Mouse (Mus musculus): Measurements from ENCODE around the gene Tmem205.
A peak's percentile ranks its signal among the peaks of the same experiment; 100 is the strongest.

The Tmem205 gene

GRCm38 (mm10) chr9:21943638-21944037 is 16.3 kb upstream of the Tmem205 start:
- no peak for DNase-seq (ENCODE audit: low spot score in 2 of 2)

DNA sequence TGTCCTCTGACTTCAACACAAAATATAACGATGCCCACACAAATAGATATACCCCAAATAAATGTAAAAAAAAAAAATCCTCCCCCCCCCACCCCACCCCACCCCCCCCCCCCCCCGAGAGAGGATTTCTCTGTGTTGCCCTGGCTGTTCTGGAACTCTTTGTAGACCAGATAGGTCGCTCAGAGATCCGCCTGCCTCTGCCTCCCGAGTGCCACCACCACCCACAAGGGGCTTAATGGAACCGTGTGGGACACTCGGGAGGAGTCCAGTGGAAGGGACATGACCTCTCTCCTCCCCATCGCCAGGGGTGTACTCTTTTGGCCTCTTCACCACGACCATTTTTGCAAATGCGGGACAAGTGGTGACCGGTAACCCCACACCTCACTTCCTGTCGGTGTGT is 15.7 kb upstream of the Tmem205 start:
- no peak for DNase-seq (ENCODE audit: low spot score in 2 of 2)

DNA sequence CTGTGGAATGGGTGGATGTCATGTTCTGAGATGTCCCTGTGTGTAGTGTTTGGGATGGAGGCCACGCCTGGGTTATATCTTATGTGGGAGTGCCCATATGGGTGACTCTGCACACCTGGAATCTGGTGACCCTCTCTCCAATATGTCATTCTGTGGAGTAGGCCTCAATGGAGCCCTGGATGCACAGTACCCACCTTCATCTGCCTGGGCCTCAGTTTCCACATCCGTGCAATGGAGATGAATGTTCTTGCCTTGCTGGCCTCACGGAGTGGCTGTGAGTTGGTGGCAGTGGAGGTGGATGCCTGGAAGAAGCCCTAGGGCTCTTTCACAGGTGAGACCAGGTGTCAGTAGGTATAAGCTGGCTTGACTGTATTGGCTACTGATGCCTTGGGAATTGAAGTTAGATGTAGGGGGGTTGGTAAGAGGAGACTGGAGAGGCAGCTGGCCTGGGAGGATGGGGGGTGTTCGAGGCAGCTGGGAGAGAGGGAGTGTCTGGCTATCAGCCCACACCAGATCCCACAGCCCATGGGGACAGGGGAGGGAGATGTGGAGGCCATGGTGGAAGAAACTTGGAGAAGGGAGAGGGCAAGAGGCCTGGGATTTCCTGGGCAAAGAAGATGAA is 11.0 kb upstream of the Tmem205 start:
- no peak for DNase-seq (ENCODE audit: low spot score in 2 of 2)

- DNase-seq (ENCODE audit: low spot score in 2 of 2): peak in 1 of 2 experiments; percentile 49
Measured at GRCm38 (mm10) chr9:21937711-21938175, 10.4 kb upstream of the Tmem205 start.

GRCm38 (mm10) chr9:21936692-21937570 is 9.6 kb upstream of the Tmem205 start, which contains the start of gene Plppr2:
Gene Plppr2 (plus strand): TSS chr9:21937033.
- peak; percentile 98 for DNase-seq (ENCODE audit: low spot score in 2 of 2)

DNA sequence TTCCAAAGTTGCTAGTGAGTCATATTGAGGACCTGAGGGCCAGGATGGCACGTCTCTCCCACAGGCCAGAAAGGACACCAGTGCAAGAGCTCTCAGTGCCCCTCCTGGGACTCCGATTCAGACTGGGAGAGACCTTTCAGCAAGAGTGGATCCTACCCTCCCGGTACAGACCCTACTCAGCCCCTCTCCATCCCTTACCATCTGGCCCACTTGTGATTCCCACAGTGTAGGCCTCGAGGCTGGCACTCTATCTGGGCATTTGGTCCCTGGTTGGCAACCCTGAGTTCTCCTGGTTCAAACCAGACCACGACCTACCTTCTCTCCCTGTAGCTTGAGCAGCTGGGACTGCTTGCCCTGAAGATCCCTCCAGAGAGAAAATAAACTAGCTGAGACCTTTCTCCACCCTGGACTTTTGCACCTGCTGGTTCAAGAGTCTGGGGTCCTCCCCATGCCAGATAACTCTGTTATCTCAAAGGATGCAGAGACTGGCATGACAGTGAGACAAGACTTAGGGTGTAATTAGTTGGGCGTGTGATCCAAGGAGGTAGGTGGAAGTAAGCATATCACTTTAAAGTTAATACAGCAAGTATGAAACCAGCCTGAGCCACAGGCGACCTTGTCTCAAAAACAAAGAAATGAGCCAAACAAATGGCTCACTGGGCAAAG is 8.2 kb upstream of the Tmem205 start:
- DNase-seq (ENCODE audit: low spot score in 2 of 2): no peak

DNA sequence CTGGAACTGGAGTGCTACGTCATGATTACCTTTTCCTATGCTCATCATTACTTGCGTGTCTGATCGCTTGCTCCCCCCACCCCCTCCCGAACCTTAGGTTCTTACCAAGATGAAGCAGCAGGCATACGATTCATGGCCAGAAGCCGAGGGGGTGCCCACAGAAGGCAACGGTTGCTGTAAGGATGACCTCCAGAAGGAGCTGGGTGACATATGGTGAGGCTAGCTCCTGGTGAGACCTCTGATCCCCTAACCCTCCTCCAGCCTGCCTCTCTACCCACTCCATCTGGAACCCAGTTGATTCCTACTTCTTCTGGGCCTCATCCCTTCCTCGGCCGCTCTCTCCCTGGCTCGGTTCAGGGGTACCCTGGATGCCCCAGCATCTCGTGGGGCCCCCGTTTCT is 6.7 kb upstream of the Tmem205 start:
- no peak for DNase-seq (ENCODE audit: low spot score in 2 of 2)

- no peak for DNase-seq (ENCODE audit: low spot score in 2 of 2)
Measured at GRCm38 (mm10) chr9:21932445-21933137, 5.2 kb upstream of the Tmem205 start.

DNA sequence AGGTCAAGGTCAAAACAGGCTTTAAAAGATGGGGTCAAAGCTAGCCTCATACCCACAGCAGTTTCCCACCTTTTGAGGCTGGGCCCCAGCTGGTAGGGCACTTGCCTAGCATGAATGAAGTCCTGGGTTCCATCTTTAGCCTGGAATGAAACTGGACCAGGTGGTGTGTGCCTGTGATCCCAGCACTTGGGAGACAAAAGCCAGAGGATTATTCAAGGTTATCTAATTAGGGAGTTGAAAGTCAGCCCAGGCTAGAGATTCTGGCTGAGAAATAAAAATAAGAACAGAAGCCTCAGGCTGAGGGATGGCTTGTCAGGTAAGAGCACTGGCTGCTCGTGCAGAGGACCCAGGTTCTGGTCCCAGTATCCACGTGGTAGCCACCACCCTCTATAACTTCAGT is 4.7 kb upstream of the Tmem205 start:
- DNase-seq (ENCODE audit: low spot score in 2 of 2): no peak

GRCm38 (mm10) chr9:21929208-21929607 is 1.9 kb upstream of the Tmem205 start:
- no peak for DNase-seq (ENCODE audit: low spot score in 2 of 2)

GRCm38 (mm10) chr9:21926784-21927183 is 572 bp downstream of the Tmem205 start:
- DNase-seq (ENCODE audit: low spot score in 2 of 2): no peak

GRCm38 (mm10) chr9:21926155-21926554 is 1.2 kb downstream of the Tmem205 start:
- no peak for DNase-seq (ENCODE audit: low spot score in 2 of 2)

GRCm38 (mm10) chr9:21925506-21925905 is 1.9 kb downstream of the Tmem205 start:
- DNase-seq (ENCODE audit: low spot score in 2 of 2): no peak

DNA sequence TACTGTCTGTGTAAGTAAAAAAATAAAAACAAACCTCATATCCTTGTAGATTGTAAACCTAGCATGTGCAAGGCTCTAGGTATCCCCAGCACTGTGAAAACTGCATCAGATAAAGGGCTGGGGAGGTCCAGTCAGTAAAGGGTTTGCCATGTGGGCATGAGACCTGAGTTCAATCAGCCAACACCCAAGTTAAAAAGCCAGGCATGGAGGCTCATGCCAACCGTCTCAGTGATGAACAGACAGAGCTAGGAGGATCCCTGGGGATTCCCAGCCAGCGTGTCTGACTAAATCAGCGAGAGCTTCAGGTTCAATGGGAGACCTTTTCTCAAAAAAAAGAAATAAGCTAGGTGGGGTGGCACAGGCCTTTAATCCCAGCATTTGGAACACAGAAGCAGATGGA is 2.3 kb downstream of the Tmem205 start:
- no peak for DNase-seq (ENCODE audit: low spot score in 2 of 2)

DNA sequence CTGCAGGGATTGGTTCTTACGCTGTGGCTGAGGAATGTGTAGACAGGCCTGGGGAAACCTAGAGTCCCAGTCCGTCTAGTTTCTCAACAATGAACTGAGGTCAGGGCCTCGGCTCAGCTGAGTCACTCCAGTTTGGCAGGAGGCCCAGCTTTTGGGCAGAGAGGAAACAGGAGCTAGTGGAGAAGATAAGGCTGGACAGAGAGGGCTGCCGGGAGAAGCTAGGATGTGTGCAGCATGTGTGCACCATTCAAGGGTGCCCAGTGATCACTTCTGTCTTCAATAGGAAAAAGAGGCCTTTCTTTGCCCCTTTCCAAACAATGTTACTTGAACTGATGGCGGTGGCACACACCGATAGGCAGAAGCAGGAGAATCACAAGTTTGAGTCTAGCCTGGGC is 3.3 kb downstream of the Tmem205 start:
- DNase-seq (ENCODE audit: low spot score in 2 of 2): no peak

GRCm38 (mm10) chr9:21923490-21924098 is 3.8 kb downstream of the Tmem205 start:
- DNase-seq (ENCODE audit: low spot score in 2 of 2): no peak

DNA sequence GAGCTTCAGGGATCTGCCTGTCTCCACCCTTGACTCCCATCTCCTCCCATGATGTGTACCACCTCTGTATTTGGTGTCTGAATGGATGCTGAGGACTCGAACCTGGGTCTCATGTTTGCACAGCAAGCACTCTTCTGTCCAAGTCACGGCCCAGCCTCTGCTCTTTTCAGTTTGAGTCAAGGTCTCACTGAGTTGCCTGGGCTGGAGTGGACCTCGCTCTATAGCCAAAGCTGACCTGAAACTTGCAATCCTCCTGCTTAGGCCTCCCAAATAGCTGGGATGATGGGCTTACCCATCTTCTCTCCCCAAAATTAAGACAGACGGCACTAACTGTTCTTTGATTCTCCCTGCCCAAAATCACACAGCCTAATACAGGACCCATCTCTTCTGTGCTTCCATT is 4.3 kb downstream of the Tmem205 start:
- DNase-seq (ENCODE audit: low spot score in 2 of 2): no peak

GRCm38 (mm10) chr9:21918692-21919384 is 8.5 kb downstream of the Tmem205 start:
- DNase-seq (ENCODE audit: low spot score in 2 of 2): no peak

GRCm38 (mm10) chr9:21918035-21918592 is 9.2 kb downstream of the Tmem205 start, which contains the start of gene Rab3d:
Gene Rab3d (minus strand): TSS chr9:21918192.
- DNase-seq (ENCODE audit: low spot score in 2 of 2): peak; percentile 88 to 89

DNA sequence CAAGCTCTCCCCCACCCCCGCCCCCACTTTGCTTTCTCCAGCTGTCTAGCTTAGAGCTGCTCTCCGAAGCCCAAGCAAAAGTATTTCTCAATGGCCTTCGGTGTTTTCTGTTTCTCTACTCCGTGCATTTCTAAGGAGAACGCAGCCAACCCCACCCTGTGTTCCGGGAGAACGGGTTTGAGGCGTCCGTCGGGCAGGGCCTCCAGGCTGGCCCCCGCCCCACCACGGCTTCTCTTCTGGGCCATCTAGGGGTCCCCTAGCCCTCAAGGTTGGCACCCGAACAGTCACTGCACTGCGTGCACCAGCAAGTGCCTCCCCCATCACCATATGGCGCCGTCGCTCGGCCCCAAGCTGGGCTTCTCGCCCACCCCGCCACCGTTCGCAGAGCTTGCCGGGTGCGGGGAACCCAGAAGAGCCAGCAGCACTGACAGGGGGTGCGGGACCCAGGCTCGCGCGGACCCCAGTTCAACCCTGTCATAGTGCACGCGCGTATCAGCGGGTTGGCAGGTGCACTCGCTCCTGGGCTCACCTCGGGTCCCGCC is 9.8 kb downstream of the Tmem205 start:
- peak; percentile 73 to 81 for DNase-seq (ENCODE audit: low spot score in 2 of 2)
